9 mouse cellular contexts compared by ENCODE assay signal in genomic region chr5:72601006-72601405, GRCm38 (mm10). TPM values are rescaled to one million over a fixed set of nuclear protein-coding genes. Genes with fewer than 3 reads are reported as not detected.
DNase-seq lines count a peak whose midpoint lies in the region; ATAC-seq and TF ChIP-seq lines count a peak whose summit lies in the region.
"Had no signal": no experiment of that assay in that cellular context is flagged by ENCODE, and none has a peak within 500 bp of the region (broad histone marks: within the 10 kb centered on the region; RNA-seq: fewer than 3 reads in every experiment).

No protein-coding gene starts in this region.

- H3K4me3 ChIP-seq in embryonic facial prominence, embryonic 10.5 days: no peak overlapping the region
- H3K4me3 ChIP-seq in hindbrain, postnatal 0 days (ENCODE audit: low read length): no peak overlapping the region
- H3K4me3 ChIP-seq: hindbrain, embryonic 15.5 days had no signal

- 14% methylated on average over 5 of the region's 5 CpGs for WGBS in embryonic facial prominence, embryonic 10.5 days
- 11% methylated on average over 5 of the region's 5 CpGs for WGBS in hindbrain, postnatal 0 days

- H3K9me3 ChIP-seq in embryonic facial prominence, embryonic 10.5 days: no peaks in the 10 kb centered on the region
- H3K9me3 ChIP-seq in hindbrain, postnatal 0 days (ENCODE audit: low read length): no peaks in the 10 kb centered on the region
- H3K9me3 ChIP-seq: hindbrain, embryonic 15.5 days had no signal

- no peak overlapping the region for H3K9ac ChIP-seq in hindbrain, postnatal 0 days (replicated peaks; ENCODE audit: low read length)
- H3K9ac ChIP-seq: hindbrain, embryonic 15.5 days had no signal

- no peak overlapping the region for H3K27ac ChIP-seq in embryonic facial prominence, embryonic 10.5 days (replicated peaks)
- H3K27ac ChIP-seq in hindbrain, postnatal 0 days: no peak overlapping the region
- H3K27ac ChIP-seq: hindbrain, embryonic 15.5 days had no signal

- no peaks in the 10 kb centered on the region for H3K4me1 ChIP-seq in embryonic facial prominence, embryonic 10.5 days
- H3K4me1 ChIP-seq in hindbrain, postnatal 0 days (ENCODE audit: insufficient read depth, low read length): no peaks in the 10 kb centered on the region
- H3K4me1 ChIP-seq: hindbrain, embryonic 15.5 days had no signal

- no peak for ATAC-seq in hindbrain, postnatal 0 days

- H3K4me2 ChIP-seq in hindbrain, postnatal 0 days (ENCODE audit: low read depth, low read length): no peak overlapping the region
- H3K4me2 ChIP-seq: hindbrain, embryonic 15.5 days had no signal

- no peaks in the 10 kb centered on the region for H3K27me3 ChIP-seq in embryonic facial prominence, embryonic 10.5 days (replicated peaks; ENCODE audit: low read depth, poor library complexity, severe bottlenecking)
- no peaks in the 10 kb centered on the region for H3K27me3 ChIP-seq in hindbrain, postnatal 0 days (ENCODE audit: insufficient read depth, low read length)
- H3K27me3 ChIP-seq: hindbrain, embryonic 15.5 days had no signal

- DNase-seq in ovary, adult 18-20 months (ENCODE audit: low spot score): peak; percentile 13
- DNase-seq in ovary, postnatal 10 days (ENCODE audit: low spot score): no peak
- DNase-seq in WW6 (ENCODE audit: low read depth, low spot score) (peak; percentile 65), liver (peak; percentile 61)
- DNase-seq in embryonic facial prominence, embryonic 10.5 days (ENCODE audit: low spot score): peak; percentile 72
- peak; percentile 39 for DNase-seq in hindbrain, postnatal 0 days (ENCODE audit: low spot score)
- DNase-seq in ovary, postnatal 14 days (ENCODE audit: low spot score): peak; percentile 15
- DNase-seq in frontal cortex, postnatal 14 days (ENCODE audit: low spot score in 2 of 2): no peak

- peak; percentile 45 for TF ChIP-seq CTCF in hindbrain, postnatal 0 days (IDR thresholded peaks at IDR 0.05; ENCODE audit: low read depth)

- no peaks in the 10 kb centered on the region for H3K36me3 ChIP-seq in embryonic facial prominence, embryonic 10.5 days (replicated peaks)
- no peaks in the 10 kb centered on the region for H3K36me3 ChIP-seq in hindbrain, postnatal 0 days (ENCODE audit: insufficient read depth, low read length)
- H3K36me3 ChIP-seq: hindbrain, embryonic 15.5 days had no signal

RNA-seq across cellular contexts. Expression of gene Gm5868, which starts 13.7 kb away (rescaled TPM):
- polyA plus RNA-seq in embryonic facial prominence, embryonic 10.5 days (2016; fragmentation: Nextera tagmentation; extraction: Ambion mirVana): 1.1 and 2.0 TPM in 2 replicates
- 3.5 and 5.0 TPM in 2 replicates for total RNA-seq in hindbrain, postnatal 0 days (2014; rRNA removed)
- polyA plus RNA-seq in hindbrain, postnatal 0 days (2015; fragmentation: Nextera tagmentation; extraction: Ambion mirVana): 4.6 and 5.7 TPM in 2 replicates

RNA-seq across cellular contexts. Expression of gene Zar1, which starts 20.0 kb away (rescaled TPM):
- 1.2 and 1.3 TPM in 2 replicates for polyA plus RNA-seq in embryonic facial prominence, embryonic 10.5 days (2016; fragmentation: Nextera tagmentation; extraction: Ambion mirVana)
- 5.2 and 5.4 TPM in 2 replicates for total RNA-seq in hindbrain, postnatal 0 days (2014; rRNA removed)
- 7.3 and 8.0 TPM in 2 replicates for polyA plus RNA-seq in hindbrain, postnatal 0 days (2015; fragmentation: Nextera tagmentation; extraction: Ambion mirVana)

RNA-seq across cellular contexts. Expression of gene Nfxl1, which starts 41.5 kb away (rescaled TPM):
- 19.3 and 20.5 TPM in 2 replicates for polyA plus RNA-seq in embryonic facial prominence, embryonic 10.5 days (2016; fragmentation: Nextera tagmentation; extraction: Ambion mirVana)
- total RNA-seq in hindbrain, postnatal 0 days (2014; rRNA removed): 15.9 and 24.3 TPM in 2 replicates
- polyA plus RNA-seq in hindbrain, postnatal 0 days (2015; fragmentation: Nextera tagmentation; extraction: Ambion mirVana): 8.7 TPM in 2 replicates

RNA-seq across cellular contexts. Expression of gene Cnga1, which starts 43.1 kb away (rescaled TPM):
- not detected in 2 replicates for polyA plus RNA-seq in embryonic facial prominence, embryonic 10.5 days (2016; fragmentation: Nextera tagmentation; extraction: Ambion mirVana)
- not detected in 2 replicates for total RNA-seq in hindbrain, postnatal 0 days (2014; rRNA removed)
- not detected in 2 replicates for polyA plus RNA-seq in hindbrain, postnatal 0 days (2015; fragmentation: Nextera tagmentation; extraction: Ambion mirVana)
- polyA plus RNA-seq: hindbrain, embryonic 15.5 days had no signal

RNA-seq across cellular contexts. Expression of gene Nipal1, which starts 46.6 kb away (rescaled TPM):
- polyA plus RNA-seq in embryonic facial prominence, embryonic 10.5 days (2016; fragmentation: Nextera tagmentation; extraction: Ambion mirVana): 0.14 and 0.49 TPM in 2 replicates
- total RNA-seq in hindbrain, postnatal 0 days (2014; rRNA removed): 0.07 and 0.31 TPM in 2 replicates
- polyA plus RNA-seq in hindbrain, postnatal 0 days (2015; fragmentation: Nextera tagmentation; extraction: Ambion mirVana): 0.60 and 1.3 TPM in 2 replicates

Comparison
In these comparisons a context has a peak if more than half of its experiments do, and no peak if none do; other contexts are left out.
1. DNase-seq: peak in ovary, adult 18-20 months (single experiment), WW6 (single experiment), embryonic facial prominence, embryonic 10.5 days (single experiment), hindbrain, postnatal 0 days (single experiment), liver (single experiment) and ovary, postnatal 14 days (single experiment); none in ovary, postnatal 10 days (single experiment) and frontal cortex, postnatal 14 days (0 of 2).